Comparison of ENCODE assay signal across 8 mouse cellular contexts in the genomic region with DNA sequence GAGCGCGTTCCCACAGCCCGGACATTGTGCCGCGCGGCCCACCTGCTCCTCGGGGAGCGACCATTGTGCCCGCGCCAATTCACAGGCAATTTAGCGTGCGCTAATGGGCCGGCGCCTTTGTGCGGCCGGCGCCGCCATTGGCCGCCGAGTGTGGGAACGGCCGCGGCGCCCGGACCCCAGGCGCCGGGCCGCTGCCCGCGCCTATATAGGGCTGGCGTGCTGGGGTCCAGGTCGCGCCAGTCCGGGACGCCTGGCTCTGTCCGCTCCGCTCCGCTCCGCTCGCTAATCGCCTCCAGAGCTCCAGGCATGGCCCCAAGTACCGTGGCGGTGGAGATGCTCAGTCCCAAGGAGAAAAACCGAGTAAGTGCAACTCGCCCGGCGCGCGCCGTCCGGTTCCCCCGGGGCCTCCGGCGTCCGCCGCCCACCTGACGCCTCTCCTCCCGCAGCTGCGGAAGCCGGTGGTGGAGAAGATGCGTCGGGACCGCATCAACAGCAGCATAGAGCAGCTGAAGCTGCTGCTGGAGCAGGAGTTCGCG. TPM values are rescaled to one million over a fixed set of nuclear protein-coding genes. Genes with fewer than 3 reads are reported as not detected.
DNase-seq lines count a peak whose midpoint lies in the region; ATAC-seq and TF ChIP-seq lines count a peak whose summit lies in the region.

TSS of gene Hes5 (plus strand) at position 234 of the 536 bp plus-strand sequence.

- H3K27ac ChIP-seq in liver, adult 2 months (replicated peaks; ENCODE audit: insufficient read depth, low read depth, low read length), result no peak within 1 kb of the TSS
- no peak within 1 kb of the TSS for H3K27ac ChIP-seq in brown adipose tissue, adult 24 weeks (replicated peaks; ENCODE audit: low read depth, low read length)

- peak within 1 kb of the TSS; percentile 21; the same call in 1 of the 2 replicates for H3K9ac ChIP-seq in liver, adult 2 months (ENCODE audit: low read depth, low read length)

- no peak for TF ChIP-seq CTCF in liver, adult 2 months (IDR thresholded peaks at IDR 0.05; ENCODE audit: low read depth, low read length)

- H3K36me3 ChIP-seq in liver, adult 2 months (ENCODE audit: control insufficient read depth, insufficient read depth, low read length), result no peaks in the 10 kb centered on the region

- DNase-seq in liver, adult 2 months (ENCODE audit: extremely low read depth, low read depth, low spot score), result no peak
- no peak for DNase-seq in liver
- peak; percentile 61 to 73 for DNase-seq in frontal cortex, postnatal 14 days (ENCODE audit: low spot score in 2 of 2)
- DNase-seq in left cerebral cortex, adult 8-10 months (ENCODE audit: low spot score in 2 of 2), result peak in 1 of 2 experiments; percentile 72
- DNase-seq in neural tube, embryonic 10.5 days (ENCODE audit: extremely low spot score, low spot score), result peak; percentile 84
- DNase-seq in gastrocnemius, adult 8-10 months (ENCODE audit: low spot score in 2 of 2), result no peak

- WGBS in liver, adult 2 months, result 3% methylated on average over 65 of the region's 65 CpGs

- no peak for TF ChIP-seq POLR2A in liver, adult 2 months (IDR thresholded peaks at IDR 0.05; ENCODE audit: extremely low read depth, insufficient read depth, low read length)

- H3K4me3 ChIP-seq in liver, adult 2 months (ENCODE audit: insufficient read depth, low read depth, low read length), result peak within 1 kb of the TSS; percentile 33; the same call in 1 of the 2 replicates
- H3K4me3 ChIP-seq in brown adipose tissue, adult 24 weeks (ENCODE audit: insufficient read depth, low read depth, low read length), result peak within 1 kb of the TSS; percentile 55

- H3K27me3 ChIP-seq in liver, adult 2 months (ENCODE audit: control insufficient read depth, insufficient read depth, low read length), result peaks cover 22% of the 10 kb centered on the region; the same call in 1 of the 2 replicates

- ATAC-seq in monocyte, adult 5-6 weeks (replicated peaks; ENCODE audit: insufficient number of reproducible peaks, low FRiP score, low TSS enrichment, poor library complexity, severe bottlenecking), result no peak

- peaks cover 3% of the 10 kb centered on the region for H3K4me1 ChIP-seq in liver, adult 2 months (ENCODE audit: control insufficient read depth, insufficient read depth, low read length)
- H3K4me1 ChIP-seq in brown adipose tissue, adult 24 weeks (ENCODE audit: control insufficient read depth, insufficient read depth, insufficient read length, low read length), result peaks cover 13% of the 10 kb centered on the region

- H3K79me2 ChIP-seq in liver, adult 2 months (ENCODE audit: control insufficient read depth, insufficient read depth, low read length), result peaks cover 4% of the 10 kb centered on the region; the same call in 1 of the 2 replicates

RNA-seq across cellular contexts. Expression of gene Hes5, which starts in this region (rescaled TPM):
- not detected in 2 replicates for total RNA-seq in liver, adult 2 months (2014; rRNA removed)
- not detected in 2 replicates for polyA plus RNA-seq in liver, adult 2 months (2012; rRNA removed)
- polyA plus RNA-seq in brown adipose tissue, adult 24 weeks (2012; ENCODE audit: insufficient read depth, insufficient read length, missing spikeins), result not detected in 2 replicates
- total RNA-seq in left cerebral cortex, adult 8-10 months (2022), result 10 to 100 TPM; 31.5 to 42.6 (median 41.9) TPM
- total RNA-seq in monocyte, adult 5-6 weeks (2017), result not detected in 3 replicates
- not detected for total RNA-seq in gastrocnemius, adult 8-10 months (2022)

Comparison
In these comparisons a context has a peak if more than half of its experiments do, and no peak if none do; other contexts are left out.
1. RNA of gene Hes5 (total RNA-seq): 31.5 to 42.6 TPM in left cerebral cortex, adult 8-10 months; not detected in liver, adult 2 months, not detected in monocyte, adult 5-6 weeks and not detected in gastrocnemius, adult 8-10 months; every median in the first group is over 10 times any median in the second.
2. DNase-seq: peak in frontal cortex, postnatal 14 days (2 of 2) and neural tube, embryonic 10.5 days (single experiment); none in liver, adult 2 months (single experiment), liver (single experiment) and gastrocnemius, adult 8-10 months (0 of 2).